Mouse (Mus musculus): Measurements from ENCODE around the gene Pcsk1n.

Pcsk1n gene

GRCm38 (mm10) chrX:7947108-7947899 is 27.7 kb downstream of the Pcsk1n start, which contains the start of gene Hdac6:
Gene Hdac6, minus strand, starts transcription at chrX:7947889.
- DNase-seq: peak; percentile 18

- peak; percentile 93 for DNase-seq
These were observed 28.4 kb downstream of the Pcsk1n start for GRCm38 (mm10) chrX:7947900-7948492.

- no peak for DNase-seq
These were observed 30.5 kb downstream of the Pcsk1n start for GRCm38 (mm10) chrX:7950091-7950490.

GRCm38 (mm10) chrX:7958868-7959267 is 39.2 kb downstream of the Pcsk1n start:
- DNase-seq: no peak

- no peak for DNase-seq
These were observed 44.4 kb downstream of the Pcsk1n start for GRCm38 (mm10) chrX:7963829-7964626.

- no peak for DNase-seq
These were observed 46.5 kb downstream of the Pcsk1n start for GRCm38 (mm10) chrX:7966161-7966560.

- DNase-seq: no peak
These were observed 48.1 kb downstream of the Pcsk1n start for GRCm38 (mm10) chrX:7967596-7968201.

- no peak for DNase-seq
These were observed 48.6 kb downstream of the Pcsk1n start for GRCm38 (mm10) chrX:7968226-7968625.

- no peak for DNase-seq
These were observed 49.3 kb downstream of the Pcsk1n start for GRCm38 (mm10) chrX:7968899-7969298.

- DNase-seq: no peak
These were observed 51.7 kb downstream of the Pcsk1n start for GRCm38 (mm10) chrX:7971292-7971691.
